Mouse (Mus musculus): ENCODE results near the gene 5031410I06Rik.
"Not testable (repeated sequence)": the region's sequence is repeated elsewhere in the genome, so short reads cannot be mapped to it uniquely, and the experiment has no call there.

DNA sequence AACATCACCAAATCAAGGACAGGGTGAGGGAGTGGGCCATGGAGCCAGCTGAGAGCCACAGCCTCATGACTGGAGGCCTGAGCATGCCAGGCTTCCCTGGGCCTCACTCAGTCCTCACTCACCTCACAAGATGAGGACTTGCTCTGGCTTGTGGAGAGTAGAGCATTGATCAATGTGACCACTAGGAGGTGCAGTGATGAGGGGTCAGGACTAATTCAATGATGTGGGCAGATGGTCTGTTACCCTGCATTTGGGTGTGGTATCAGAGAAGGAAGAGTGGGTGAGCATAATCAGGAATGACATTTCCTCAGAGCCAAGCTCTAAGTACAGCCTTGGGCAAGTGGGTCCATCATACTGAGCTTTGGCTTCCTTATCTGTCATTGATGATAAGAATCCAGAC, 26.1 kb downstream of the 5031410I06Rik start:
- not testable (repeated sequence) for TF ChIP-seq HCFC1 (IDR thresholded peaks at IDR 0.05; ENCODE audit: borderline replicate concordance, insufficient read depth, low read length); CHD2 (IDR thresholded peaks at IDR 0.05; ENCODE audit: low read depth, low read length)

All from ES-E14 (cell line).